Mouse (Mus musculus) Patski (cell line): ENCODE measurements at regions not wholly inside any gene's neighbourhood (a gene's known extent, or its start where the extent isn't known, plus 50 kb on each side); places are given as distances from the start of the nearest gene placed in this dataset.
"Not testable (repeated sequence)": the region's sequence is repeated elsewhere in the genome, so short reads cannot be mapped to it uniquely, and the experiment has no call there.

Source experiments
- ATAC-seq: fragments of 100-300 bp; one replicate; pipeline ENCODE4 v1.8.0; 2021
- CTCF ChIA-PET: fragments of 350-600 bp; sonication (Branson Sonifier 250); formaldehyde crosslinking; loops from one replicate; lab custom pipeline; 2022; ENCODE audit warnings: inconsistent platforms; lab: Charles Lee
- POLR2A ChIA-PET: fragments of 350-600 bp; sonication (Branson Sonifier 250); formaldehyde crosslinking; loops from one replicate; lab custom pipeline; 2022; ENCODE audit warnings: antibody characterized with exemption, inconsistent platforms; lab: Charles Lee
- DNase-seq: peaks from one replicate; pipeline ENCODE4 v3.0.0-alpha.2; 2011; ENCODE audit warnings: low read depth, low spot score
- H3K27me3 ChIP-seq: fragments of 371-371 bp; one replicate; pipeline ENCODE4 v1.5.1; 2021
- CTCF ChIP-seq: fragments of 100-300 bp; IDR thresholded peaks from one replicate; pipeline ENCODE4 v1.5.1; 2021
- in situ Hi-C: fragments of 300-500 bp; cut with MboI; formaldehyde crosslinking; loops from 3 replicates; pipeline ENCODE4 v1.11.1; 2018; ENCODE audit warnings: low pct_unique_long_range_greater_than_20kb, mixed read lengths

- no peak for DNase-seq
- POLR2A ChIA-PET, result no interaction called here
- in situ Hi-C loops, result no loop called here
- no peak for TF ChIP-seq CTCF
- peaks cover 2% of the 10 kb centered on the region for H3K27me3 ChIP-seq
- ATAC-seq, result no peak
- CTCF ChIA-PET, result no interaction called here
Measured at GRCm38 (mm10) chr1:95397188-95397587, 83.8 kb downstream of the Fam174a start.

DNA sequence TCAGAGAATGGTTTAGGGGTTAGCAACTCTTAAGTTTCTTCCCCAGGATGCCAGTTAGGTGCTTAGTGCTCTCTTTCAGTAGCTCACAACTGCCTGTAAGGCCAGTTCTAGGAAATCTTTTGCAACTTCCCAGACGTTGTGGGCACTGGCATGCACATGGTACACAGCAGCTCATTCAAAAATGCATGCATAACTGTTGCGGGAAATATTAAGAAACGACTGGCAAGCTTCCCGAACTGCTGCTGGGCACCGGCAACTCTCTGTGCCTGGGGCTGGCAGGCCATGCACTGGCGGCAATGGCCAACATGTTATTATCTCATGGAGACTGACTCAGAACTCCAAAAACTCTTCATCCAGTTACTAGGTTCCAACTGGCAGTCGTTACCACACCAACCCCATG is 86.3 kb downstream of the Fam174a start:
- POLR2A ChIA-PET, result no interaction called here
- in situ Hi-C loops, result no loop called here
- CTCF ChIA-PET, result no interaction called here
- no peak for DNase-seq
- no peak for ATAC-seq
- H3K27me3 ChIP-seq, result no peaks in the 10 kb centered on the region
- TF ChIP-seq CTCF, result no peak

DNA sequence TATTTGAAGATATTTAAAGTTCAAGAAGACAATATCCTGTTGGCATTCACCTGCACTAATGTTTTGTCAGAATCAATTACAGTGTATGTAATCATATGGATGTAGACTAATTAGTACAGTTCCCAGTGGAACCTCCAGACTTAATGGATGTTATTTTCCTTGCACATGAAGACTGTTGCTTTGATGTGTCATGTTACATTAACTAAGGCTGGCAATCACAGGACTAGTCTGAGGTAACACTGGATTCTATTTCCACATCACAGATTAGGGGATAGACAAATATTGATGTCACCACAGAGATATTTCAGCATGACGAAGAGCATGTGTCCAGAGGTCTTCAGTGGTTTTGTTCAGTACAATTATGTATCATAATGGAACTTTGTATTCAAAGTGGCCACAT is 108.8 kb downstream of the Fam174a start:
- ATAC-seq (no peak), DNase-seq (no peak)
- in situ Hi-C loops, result no loop called here
- POLR2A ChIA-PET, result no interaction called here
- CTCF ChIA-PET, result no interaction called here
- no peak for TF ChIP-seq CTCF
- H3K27me3 ChIP-seq, result peaks cover 3% of the 10 kb centered on the region

DNA sequence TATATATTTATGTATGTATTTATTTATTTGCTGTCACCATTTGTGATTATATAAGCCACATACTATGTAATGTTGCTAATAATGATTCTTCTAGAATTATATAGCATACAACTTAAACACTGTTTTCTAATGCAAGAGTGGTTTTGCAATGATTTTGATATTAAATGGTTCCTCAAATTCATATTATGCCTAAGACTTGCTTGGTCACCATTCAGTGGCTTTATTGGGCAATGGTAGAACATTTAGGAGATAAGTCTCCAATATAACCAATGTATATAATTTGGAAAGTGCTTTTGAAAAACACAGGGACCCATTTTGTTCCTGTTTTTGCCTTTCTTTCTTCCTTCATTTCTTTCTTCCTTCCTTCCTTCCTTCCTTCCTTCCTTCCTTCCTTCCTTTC is 112.0 kb downstream of the Fam174a start:
- peaks cover 3% of the 10 kb centered on the region for H3K27me3 ChIP-seq
- POLR2A ChIA-PET, result no interaction called here
- ATAC-seq (no peak), DNase-seq (no peak)
- in situ Hi-C loops, result no loop called here
- no peak for TF ChIP-seq CTCF
- CTCF ChIA-PET, result no interaction called here

DNA sequence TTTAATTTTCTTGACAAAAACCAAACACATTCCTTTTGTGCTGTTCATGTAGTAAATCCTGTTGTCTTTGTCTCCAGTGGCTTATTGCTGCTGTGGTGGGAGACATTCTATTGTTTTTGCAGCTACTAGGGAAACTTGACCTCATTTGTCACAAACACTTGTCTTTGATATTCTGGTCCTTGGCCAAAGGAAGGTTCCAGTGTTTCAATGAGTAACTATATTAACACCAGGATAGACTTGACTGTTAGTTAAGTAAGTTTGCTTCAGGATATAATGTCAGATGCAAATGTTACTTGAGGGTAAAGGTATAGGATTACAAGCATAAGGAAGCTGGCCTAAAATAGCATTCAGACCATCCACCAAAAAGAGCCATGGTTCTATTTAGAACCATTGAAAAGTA is 123.7 kb downstream of the Fam174a start:
- DNase-seq (no peak), ATAC-seq (no peak)
- no peaks in the 10 kb centered on the region for H3K27me3 ChIP-seq
- CTCF ChIA-PET, result no interaction called here
- POLR2A ChIA-PET, result no interaction called here
- in situ Hi-C loops, result no loop called here
- no peak for TF ChIP-seq CTCF

- no peak for TF ChIP-seq CTCF
- ATAC-seq (no peak), DNase-seq (no peak)
- ChIA-PET CTCF (no interaction called here), POLR2A (no interaction called here)
- H3K27me3 ChIP-seq, result no peaks in the 10 kb centered on the region
- in situ Hi-C loops, result no loop called here
Measured at GRCm38 (mm10) chr1:95445541-95445940, 132.1 kb downstream of the Fam174a start.

DNA sequence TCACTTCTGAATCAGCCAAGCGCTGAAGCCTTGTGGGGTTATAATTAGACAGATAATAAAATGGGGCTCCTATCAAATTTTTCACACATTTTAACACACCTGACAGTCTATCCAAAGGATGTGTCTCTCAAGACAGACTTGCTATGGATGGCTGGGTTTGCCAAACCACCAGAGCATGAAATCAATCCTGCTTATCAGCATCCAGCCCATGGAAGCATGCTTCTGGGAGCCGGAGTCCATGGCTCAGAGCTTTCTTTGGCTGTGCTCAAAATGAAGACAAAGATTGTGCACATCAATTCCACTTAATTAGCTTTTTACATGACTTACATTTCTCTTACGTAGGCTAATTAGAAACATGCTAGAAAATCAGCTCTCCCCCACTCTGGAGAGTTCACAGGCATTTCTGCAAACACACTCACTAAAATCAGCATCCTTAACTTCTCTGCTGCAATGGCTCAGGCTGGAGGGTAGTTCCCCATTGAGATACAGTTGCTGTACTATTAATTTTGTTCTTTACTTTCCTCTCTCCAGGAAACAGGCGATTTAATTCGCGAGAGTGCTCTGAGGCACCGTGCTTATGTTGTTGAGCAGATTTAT is 135.6 kb downstream of the Fam174a start:
- in situ Hi-C loops, result no loop called here
- H3K27me3 ChIP-seq, result no peaks in the 10 kb centered on the region
- no peak for DNase-seq
- TF ChIP-seq CTCF, result no peak
- CTCF ChIA-PET, result no interaction called here
- no peak for ATAC-seq
- POLR2A ChIA-PET, result no interaction called here

DNA sequence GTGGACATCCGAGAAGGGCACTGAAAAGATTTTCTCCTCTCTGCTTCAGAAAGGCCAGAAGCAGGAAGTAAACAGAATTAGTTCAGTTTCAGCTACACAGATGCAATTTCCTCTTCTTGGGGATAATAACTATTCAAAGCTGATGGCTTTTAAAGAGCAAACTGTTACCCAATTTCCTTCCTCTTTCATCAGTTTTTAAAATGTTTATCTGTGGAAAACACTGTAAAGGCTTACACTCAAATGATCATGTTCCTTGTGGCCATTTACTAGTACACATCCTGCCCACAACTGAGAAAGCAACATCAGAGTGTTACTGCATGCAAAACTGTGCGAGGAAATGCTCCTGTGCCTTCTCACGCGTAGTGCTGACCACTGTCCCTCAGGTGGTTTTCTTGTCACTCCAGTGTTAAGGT is 137.5 kb downstream of the Fam174a start:
- in situ Hi-C loops, result no loop called here

DNA sequence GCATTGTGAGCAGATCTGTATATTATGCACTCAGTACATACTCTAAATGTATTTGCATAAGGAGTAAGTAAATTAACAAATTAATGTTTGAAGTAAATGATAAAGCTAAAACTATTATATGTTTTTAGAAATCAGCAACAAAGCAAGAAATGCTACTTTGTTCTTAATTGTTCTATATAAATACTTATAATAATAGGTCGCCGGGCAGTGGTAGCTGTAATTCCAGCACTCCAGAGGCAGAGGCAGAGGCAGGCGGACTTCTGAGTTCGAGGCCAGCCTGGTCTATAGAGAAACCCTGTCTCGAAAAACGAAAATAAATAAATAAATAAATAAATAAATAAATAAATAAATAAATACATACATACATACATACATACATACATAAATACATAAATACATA is 138.3 kb downstream of the Fam174a start:
- POLR2A ChIA-PET, H3K27me3 ChIP-seq, in situ Hi-C loops, CTCF ChIA-PET: not testable (repeated sequence)
- peak; percentile 71 for ATAC-seq
- DNase-seq, result peak; percentile 55

More for the DNA sequence above, 137.5 kb downstream of the Fam174a start:
- ChIA-PET CTCF (no interaction called here), POLR2A (no interaction called here)
- H3K27me3 ChIP-seq, result no peaks in the 10 kb centered on the region
- no peak for ATAC-seq
- no peak for TF ChIP-seq CTCF
- DNase-seq, result no peak

- in situ Hi-C loops, result no loop called here
Measured at GRCm38 (mm10) chr1:95454246-95454645, 140.8 kb downstream of the Fam174a start.

GRCm38 (mm10) chr1:95459355-95459754 is 145.9 kb downstream of the Fam174a start:
- in situ Hi-C loops, result no loop called here
- no peak for TF ChIP-seq CTCF
- H3K27me3 ChIP-seq, result no peaks in the 10 kb centered on the region
- POLR2A ChIA-PET, result no interaction called here
- DNase-seq (no peak), ATAC-seq (no peak)
- CTCF ChIA-PET, result no interaction called here

More at GRCm38 (mm10) chr1:95454246-95454645, 140.8 kb downstream of the Fam174a start:
- POLR2A ChIA-PET, result no interaction called here
- ATAC-seq, result no peak
- DNase-seq, result no peak
- H3K27me3 ChIP-seq, result no peaks in the 10 kb centered on the region
- no peak for TF ChIP-seq CTCF
- CTCF ChIA-PET, result no interaction called here

DNA sequence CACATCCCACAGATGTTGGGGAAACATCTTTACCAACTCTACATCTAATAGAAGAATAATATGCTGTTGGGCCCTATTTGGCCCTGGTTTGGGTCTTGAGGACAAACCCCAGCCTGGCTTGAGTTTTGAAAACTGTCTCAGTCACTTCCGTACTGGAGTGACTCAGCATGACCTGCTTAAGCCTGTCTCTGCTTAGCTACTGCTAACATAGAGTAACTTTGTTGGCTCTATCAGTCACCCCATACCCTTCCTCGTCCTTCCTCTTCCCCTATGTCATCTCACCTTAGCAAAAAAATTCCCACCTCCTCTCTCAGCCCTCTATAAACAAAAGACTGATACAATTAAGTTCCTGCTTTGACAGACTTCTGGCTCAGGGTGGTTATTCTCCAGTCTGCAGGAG is 154.7 kb downstream of the Fam174a start:
- no peak for TF ChIP-seq CTCF
- H3K27me3 ChIP-seq, result peaks cover 5% of the 10 kb centered on the region
- CTCF ChIA-PET, result no interaction called here
- POLR2A ChIA-PET, result no interaction called here
- DNase-seq, result no peak
- ATAC-seq, result no peak
- in situ Hi-C loops, result no loop called here
